Mouse (Mus musculus): ENCODE results near the gene Notch3.
"Not testable (repeated sequence)": the region's sequence is repeated elsewhere in the genome, so short reads cannot be mapped to it uniquely, and the experiment has no call there.

Notch3 gene

GRCm38 (mm10) chr17:32118484-32118883, 48.2 kb downstream of the Notch3 start:
- no peak for DNase-seq (ENCODE audit: low read depth, low spot score)

- DNase-seq (ENCODE audit: low read depth, low spot score) = not testable (repeated sequence)
These were observed 48.7 kb downstream of the Notch3 start for GRCm38 (mm10) chr17:32117872-32118421.

- DNase-seq (ENCODE audit: low read depth, low spot score) = no peak
These were observed 49.3 kb downstream of the Notch3 start for GRCm38 (mm10) chr17:32117287-32117871.

DNA sequence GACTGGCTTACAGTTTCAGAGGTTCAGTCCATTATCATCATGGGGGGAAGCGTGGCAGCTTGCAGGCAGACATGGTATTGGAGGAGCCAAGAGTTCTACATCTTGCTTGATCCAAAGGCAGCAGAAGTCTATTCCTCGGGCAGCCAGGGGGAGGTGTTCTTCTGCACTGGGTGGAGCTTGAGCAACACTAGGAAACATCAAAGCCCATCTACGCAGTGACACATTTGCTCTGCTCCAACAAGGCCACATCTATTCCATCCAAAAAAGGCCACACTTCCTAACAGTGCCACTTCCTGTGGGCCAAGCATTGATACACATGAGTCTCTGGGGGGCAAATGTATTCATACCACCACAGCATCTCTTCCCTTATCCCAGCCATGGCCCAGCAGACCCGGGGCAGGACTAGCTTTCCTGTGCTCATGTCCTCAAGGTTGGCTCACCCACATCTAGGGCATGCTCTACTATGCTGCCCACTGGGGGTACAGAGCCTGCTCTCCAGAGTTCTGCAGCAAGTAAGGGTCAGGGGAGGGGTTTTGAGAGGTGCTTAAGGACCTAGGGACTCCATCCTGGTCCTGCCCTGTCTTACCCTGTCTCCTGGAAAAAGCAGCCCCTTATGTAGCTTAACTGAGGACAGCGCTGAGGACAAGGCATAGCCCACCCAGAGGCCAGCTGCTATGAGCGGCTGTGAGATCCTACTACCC, 49.9 kb downstream of the Notch3 start:
- DNase-seq (ENCODE audit: low read depth, low spot score) = no peak

DNA sequence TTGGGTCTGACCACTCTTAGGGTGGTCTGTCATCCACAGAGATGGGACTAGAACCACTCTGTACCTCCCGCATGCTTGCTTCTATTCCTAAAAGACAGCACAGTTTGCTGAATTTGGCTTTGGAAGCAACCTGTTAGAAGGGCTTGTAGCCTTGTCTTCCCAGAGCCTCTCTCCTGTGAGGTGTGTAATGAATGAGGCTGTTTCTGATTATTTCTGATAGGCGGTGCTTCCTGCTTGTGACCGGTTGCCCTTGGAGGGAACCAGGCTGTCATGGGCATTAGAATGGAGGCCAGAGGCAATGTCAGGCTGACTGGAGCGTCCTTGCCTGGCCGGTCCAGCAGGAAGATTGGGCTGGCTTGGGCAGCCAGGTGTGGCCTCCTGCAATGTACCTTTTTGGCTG, 52.2 kb downstream of the Notch3 start:
- not testable (repeated sequence) for DNase-seq (ENCODE audit: low read depth, low spot score)

GRCm38 (mm10) chr17:32113523-32114421, 52.9 kb downstream of the Notch3 start:
- DNase-seq (ENCODE audit: low read depth, low spot score) = no peak

DNA sequence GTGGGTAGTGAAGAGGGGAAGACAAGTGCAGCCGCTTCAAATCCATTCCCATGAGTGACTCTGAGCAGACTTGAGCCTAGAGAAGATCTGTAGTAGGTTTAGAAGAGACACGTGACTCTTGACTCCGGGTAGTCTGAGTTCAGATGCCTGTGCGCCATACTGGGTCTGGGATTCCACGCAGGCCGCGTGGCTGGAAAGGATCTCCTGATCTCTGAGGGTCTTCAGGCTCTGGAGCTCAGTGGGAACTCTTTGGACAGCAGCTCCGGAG, 53.5 kb downstream of the Notch3 start:
- no peak for DNase-seq (ENCODE audit: low read depth, low spot score)

DNA sequence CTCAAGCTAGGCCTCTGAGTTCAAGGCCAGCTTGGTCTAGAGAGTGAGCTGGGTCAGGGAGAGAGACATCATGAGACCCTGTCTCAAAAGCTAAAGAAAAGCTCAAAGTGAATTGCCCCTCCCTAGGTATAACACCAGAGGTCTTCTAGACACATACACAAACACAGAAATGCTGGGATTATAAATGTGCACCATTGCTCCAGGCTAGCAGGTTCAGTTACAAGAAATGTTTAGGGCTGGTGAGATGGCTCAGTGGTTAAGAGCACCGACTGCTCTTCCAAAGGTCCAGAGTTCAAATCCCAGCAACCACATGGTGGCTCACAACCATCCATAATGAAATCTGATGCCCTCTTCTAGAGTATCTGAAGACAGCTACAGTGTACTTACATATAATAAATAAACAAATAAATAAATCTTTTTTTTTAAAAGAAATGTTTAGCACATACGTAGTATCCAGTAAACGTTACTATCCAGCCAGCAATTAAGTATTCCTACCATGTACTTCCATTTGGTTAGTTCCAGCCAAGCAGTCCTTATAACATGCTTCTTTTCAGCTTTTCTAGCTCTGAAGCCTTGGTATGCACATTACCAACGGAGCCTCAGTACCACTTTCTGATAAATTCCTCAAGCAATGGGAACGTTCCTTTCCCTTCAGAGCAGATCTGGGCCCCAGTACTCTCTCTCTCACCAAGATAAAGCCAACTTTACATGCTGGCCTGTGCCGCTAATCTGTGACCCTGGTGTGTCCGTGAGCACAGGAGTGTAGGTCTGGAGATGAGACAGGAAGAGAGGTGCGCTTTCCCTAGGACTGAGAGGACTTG, 54.0 kb downstream of the Notch3 start:
- no peak for DNase-seq (ENCODE audit: low read depth, low spot score)

GRCm38 (mm10) chr17:32110980-32111780, 55.5 kb downstream of the Notch3 start:
- DNase-seq (ENCODE audit: low read depth, low spot score) = no peak

DNA sequence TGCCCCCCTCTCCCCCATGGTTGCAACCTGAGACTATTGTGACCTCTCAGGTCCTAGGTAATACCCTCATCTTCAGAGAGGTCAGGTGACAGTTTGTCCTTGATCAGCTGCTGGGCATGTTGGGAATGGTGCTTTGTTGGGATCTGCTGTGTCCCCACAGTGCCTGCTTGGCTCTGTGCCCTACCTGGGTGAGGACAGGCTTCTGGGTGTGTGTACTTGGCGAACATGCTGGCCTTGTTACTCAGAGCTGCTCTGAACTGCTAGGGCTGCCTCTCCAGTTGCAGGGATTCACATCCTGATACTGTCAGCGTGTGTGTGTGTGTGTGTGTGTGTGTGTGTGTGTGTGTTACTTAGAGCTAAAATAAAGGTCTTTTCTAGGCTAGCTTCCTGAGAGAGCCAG, 56.2 kb downstream of the Notch3 start:
- DNase-seq (ENCODE audit: low read depth, low spot score) = no peak

DNA sequence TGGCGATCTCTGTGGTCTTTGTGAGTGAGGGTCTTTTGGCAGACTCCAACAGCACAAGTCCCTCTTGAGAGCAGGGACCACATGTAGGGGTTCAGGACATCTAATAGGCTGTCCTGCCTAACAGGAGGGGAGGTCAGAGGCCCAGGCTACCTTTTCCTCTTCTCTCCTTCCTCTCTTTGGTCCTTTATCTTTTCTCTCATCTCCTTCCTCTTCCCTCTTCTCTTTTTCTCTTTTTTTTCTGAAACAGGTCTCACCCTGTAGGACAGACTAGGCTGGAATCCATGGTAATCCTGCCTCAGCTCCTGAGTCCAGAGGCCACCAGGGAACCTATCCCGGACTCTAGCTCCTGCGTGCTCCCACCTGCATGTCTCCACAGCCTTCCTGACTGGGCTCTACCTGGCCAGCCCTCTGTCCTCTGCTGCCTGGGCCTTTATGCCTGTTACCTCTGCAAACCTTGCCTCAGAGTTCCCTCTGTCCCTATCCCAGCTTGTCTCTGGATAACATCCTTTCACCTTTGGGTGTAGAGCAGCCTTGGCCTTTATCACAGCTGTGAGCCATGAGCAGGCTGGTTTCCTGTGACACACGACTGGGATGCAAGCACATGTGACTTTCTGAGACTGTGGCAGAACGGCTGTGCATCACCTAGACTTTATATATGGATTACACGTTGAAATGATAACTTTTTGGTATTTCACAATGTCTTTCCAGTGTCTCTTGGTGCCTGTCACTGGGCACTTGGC, 57.3 kb downstream of the Notch3 start:
- no peak for DNase-seq (ENCODE audit: low read depth, low spot score)

GRCm38 (mm10) chr17:32108320-32109011, 58.2 kb downstream of the Notch3 start:
- not testable (repeated sequence) for DNase-seq (ENCODE audit: low read depth, low spot score)

DNA sequence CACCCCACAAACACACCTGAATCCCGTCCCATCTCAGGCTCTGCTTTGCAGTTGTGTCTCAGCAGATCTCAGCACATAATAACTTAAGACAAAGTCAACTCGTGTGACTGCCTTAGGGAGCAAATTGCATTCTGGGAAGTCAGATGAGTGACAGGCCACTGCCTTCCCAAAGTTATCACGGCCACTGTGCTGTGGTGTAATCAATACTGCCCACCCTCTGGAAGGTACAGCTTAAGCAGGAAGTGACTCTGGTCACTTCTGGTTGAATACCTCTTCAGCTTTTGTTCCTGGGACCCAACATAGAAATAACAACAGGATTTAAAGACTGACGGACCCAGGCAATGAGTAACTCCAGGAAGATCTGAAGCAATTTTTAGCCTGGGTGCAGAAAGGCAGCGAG, 58.8 kb downstream of the Notch3 start:
- no peak for DNase-seq (ENCODE audit: low read depth, low spot score)

DNA sequence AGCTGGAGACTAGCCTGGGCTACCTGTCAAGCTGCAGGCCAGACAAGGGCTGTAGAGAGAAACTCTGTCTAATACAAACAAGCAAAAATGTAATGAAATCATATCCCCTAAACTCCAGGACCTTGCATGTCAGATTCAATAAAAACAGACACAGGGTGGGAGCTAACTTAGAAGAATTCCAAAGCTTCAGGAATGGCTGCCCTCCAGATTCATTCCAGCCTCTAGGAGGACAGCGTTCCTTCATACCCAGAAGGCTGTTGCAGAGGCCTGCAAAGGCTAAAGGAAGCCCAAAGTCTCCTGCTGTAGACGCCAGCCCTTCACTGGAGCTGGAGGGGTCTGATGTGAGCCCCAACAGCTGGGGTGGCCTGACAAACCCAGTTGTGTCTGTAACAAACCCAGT, 60.3 kb downstream of the Notch3 start:
- no peak for DNase-seq (ENCODE audit: low read depth, low spot score)

DNA sequence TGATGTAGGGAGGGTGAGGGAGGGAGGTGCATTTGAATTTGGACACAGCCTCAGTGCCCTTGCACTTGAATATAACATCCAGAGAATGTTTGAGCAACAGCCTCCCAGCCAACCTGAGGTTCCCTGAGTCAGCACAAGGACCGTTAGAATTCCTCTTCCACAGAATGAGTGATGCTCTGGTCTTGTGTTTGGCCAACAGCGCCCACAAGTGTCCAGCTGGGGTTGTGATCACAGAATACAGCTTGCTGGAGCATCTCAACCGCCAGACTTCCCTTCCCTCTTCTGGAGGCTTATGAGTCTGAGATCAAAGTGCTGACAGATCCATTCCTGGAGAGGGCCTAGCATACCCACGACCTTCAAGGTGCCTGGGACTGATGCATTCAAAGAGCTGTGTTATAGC, 63.6 kb downstream of the Notch3 start:
- DNase-seq (ENCODE audit: low read depth, low spot score) = no peak

DNA sequence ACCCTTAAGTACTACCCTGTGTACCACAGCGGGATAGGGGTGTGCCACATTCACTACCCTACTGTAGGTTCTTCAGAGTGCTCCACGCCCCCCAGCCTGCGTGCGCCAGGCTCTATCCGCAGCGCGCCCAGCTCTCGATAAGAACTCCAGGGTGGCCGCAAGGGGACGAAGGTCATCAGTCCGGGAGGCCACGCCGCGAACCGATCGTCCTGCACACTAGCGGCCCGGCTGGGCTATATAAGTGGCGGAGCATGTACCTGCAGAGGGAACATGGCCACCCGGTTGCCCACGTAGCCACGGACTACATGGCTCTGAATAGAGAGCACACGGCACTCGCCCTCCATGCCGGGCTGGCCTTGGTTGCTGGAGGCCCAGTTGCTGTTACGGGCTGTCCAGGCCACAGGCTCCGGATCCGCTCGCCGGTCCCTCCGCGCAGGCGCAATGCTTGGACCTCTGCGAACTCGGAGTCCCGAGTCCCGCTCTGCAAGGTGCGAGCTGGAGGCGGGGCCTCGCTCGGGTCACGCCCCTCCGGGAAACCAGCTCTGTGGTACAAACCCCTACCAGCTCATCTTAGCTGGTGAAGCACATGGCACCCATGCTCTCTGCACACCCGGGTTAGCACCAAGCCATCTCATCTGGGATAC, 66.6 kb downstream of the Notch3 start:
- no peak for DNase-seq (ENCODE audit: low read depth, low spot score)

DNA sequence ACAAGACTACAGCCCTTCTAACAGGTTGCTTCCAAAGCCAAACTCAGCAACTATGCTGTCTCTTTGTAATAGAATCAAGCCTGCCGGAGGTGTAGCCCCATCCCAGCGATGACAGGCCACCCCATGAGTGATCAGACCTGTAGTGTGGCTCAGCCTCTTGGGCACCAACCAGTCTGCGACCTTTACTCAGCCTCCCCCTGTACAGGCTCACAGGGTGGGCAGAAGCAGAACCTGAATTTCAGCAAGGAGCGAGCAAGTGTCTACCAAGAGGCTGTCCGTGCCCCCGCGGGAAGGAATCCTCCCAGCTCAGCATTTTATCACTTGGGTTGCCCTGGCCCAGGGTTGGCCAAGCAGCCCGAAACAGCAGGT, 67.1 kb downstream of the Notch3 start:
- DNase-seq (ENCODE audit: low read depth, low spot score) = no peak

- DNase-seq (ENCODE audit: low read depth, low spot score) = not testable (repeated sequence)
These were observed 67.7 kb downstream of the Notch3 start for GRCm38 (mm10) chr17:32098905-32099304.

GRCm38 (mm10) chr17:32097676-32098075, 69.0 kb downstream of the Notch3 start:
- DNase-seq (ENCODE audit: low read depth, low spot score) = no peak
